Mouse (Mus musculus) kidney, postnatal 10 days (tissue): ENCODE results near the gene Nipsnap2.
"Not testable (repeated sequence)": the region's sequence is repeated elsewhere in the genome, so short reads cannot be mapped to it uniquely, and the experiment has no call there.

ENCODE experiments used
- DNase-seq: peaks from one replicate; pipeline ENCODE4 v3.0.0; 2021; ENCODE audit warnings: mixed read lengths

Gene Nipsnap2

GRCm38 (mm10) chr5:129724834-129725773 lies at the start of gene Nipsnap2:
Nipsnap2 (plus strand) TSS chr5:129725063.
- peak; percentile 94 for DNase-seq

GRCm38 (mm10) chr5:129685141-129685540 lies 39.7 kb upstream of the Nipsnap2 start:
- DNase-seq, result not testable (repeated sequence)

GRCm38 (mm10) chr5:129687621-129688020 lies 37.2 kb upstream of the Nipsnap2 start:
- no peak for DNase-seq

GRCm38 (mm10) chr5:129690528-129690927 lies 34.3 kb upstream of the Nipsnap2 start:
- DNase-seq, result no peak

- no peak for DNase-seq
Measured at GRCm38 (mm10) chr5:129700506-129700905, 24.4 kb upstream of the Nipsnap2 start.

- DNase-seq, result no peak
Measured at GRCm38 (mm10) chr5:129701706-129702105, 23.2 kb upstream of the Nipsnap2 start.

GRCm38 (mm10) chr5:129703368-129703767 lies 21.5 kb upstream of the Nipsnap2 start:
- DNase-seq, result no peak

- DNase-seq, result no peak
Measured at GRCm38 (mm10) chr5:129708412-129708811, 16.5 kb upstream of the Nipsnap2 start, which contains the start of gene Sept14. Sept14 (minus strand) TSS chr5:129708512.

- DNase-seq, result peak; percentile 96
Measured at GRCm38 (mm10) chr5:129715326-129715861, 9.5 kb upstream of the Nipsnap2 start, which contains the start of gene Mrps17. Mrps17 (plus strand) TSS chr5:129715497.

- DNase-seq, result no peak
Measured at GRCm38 (mm10) chr5:129717016-129717415, 7.8 kb upstream of the Nipsnap2 start.

- DNase-seq, result peak; percentile 21
Measured at GRCm38 (mm10) chr5:129720176-129720575, 4.7 kb upstream of the Nipsnap2 start.

GRCm38 (mm10) chr5:129724268-129724667 lies 595 bp upstream of the Nipsnap2 start:
- DNase-seq, result no peak

- no peak for DNase-seq
Measured at GRCm38 (mm10) chr5:129725774-129726392, 1.0 kb downstream of the Nipsnap2 start.

- DNase-seq, result no peak
Measured at GRCm38 (mm10) chr5:129726784-129727183, 1.9 kb downstream of the Nipsnap2 start.

- DNase-seq, result peak; percentile 41
Measured at GRCm38 (mm10) chr5:129729286-129729685, 4.4 kb downstream of the Nipsnap2 start.

GRCm38 (mm10) chr5:129730344-129730743 lies 5.5 kb downstream of the Nipsnap2 start:
- DNase-seq, result peak; percentile 51

- DNase-seq, result no peak
Measured at GRCm38 (mm10) chr5:129731021-129731420, 6.2 kb downstream of the Nipsnap2 start.

GRCm38 (mm10) chr5:129740976-129741375 lies 16.1 kb downstream of the Nipsnap2 start:
- peak; percentile 72 for DNase-seq

GRCm38 (mm10) chr5:129742903-129743488 lies 18.1 kb downstream of the Nipsnap2 start:
- DNase-seq, result no peak

GRCm38 (mm10) chr5:129744050-129744449 lies 19.2 kb downstream of the Nipsnap2 start:
- no peak for DNase-seq

- no peak for DNase-seq
Measured at GRCm38 (mm10) chr5:129756886-129757285, 32.0 kb downstream of the Nipsnap2 start.

- DNase-seq, result peak; percentile 37
Measured at GRCm38 (mm10) chr5:129759929-129760480, 35.1 kb downstream of the Nipsnap2 start.
